Mouse (Mus musculus) lung, adult 2 months (tissue): ENCODE data around the gene Gm14226. TPM values are rescaled to one million over a fixed set of nuclear protein-coding genes. Genes with fewer than 3 reads are reported as not detected.
"Not testable (repeated sequence)": the region's sequence is repeated elsewhere in the genome, so short reads cannot be mapped to it uniquely, and the experiment has no call there.

Source experiments
- DNase-seq: peaks from one replicate; pipeline ENCODE4 v3.0.0; 2022
- H3K4me1 ChIP-seq: fragments of 200-500 bp; 2 replicates; pipeline ENCODE4 v1.6.1; 2011; ENCODE audit warnings: low read length; ENCODE audit not compliant: control insufficient read depth, insufficient read depth
- H3K4me3 ChIP-seq: fragments of 200-500 bp; replicated peaks from 2 replicates; pipeline ENCODE3; 2011; ENCODE audit warnings: low read depth, mild to moderate bottlenecking, control low read depth, low read length; ENCODE audit errors: extremely low read depth
- CTCF ChIP-seq: fragments of 200-500 bp; IDR thresholded peaks from 2 replicates; pipeline ENCODE4 v1.5.1; 2011; ENCODE audit warnings: mild to moderate bottlenecking, low read length, control low read depth; ENCODE audit not compliant: insufficient read depth
- POLR2A ChIP-seq: fragments of 200-500 bp; IDR thresholded peaks from 2 replicates; pipeline ENCODE4 v1.6.1; 2011; ENCODE audit warnings: low read depth, mild to moderate bottlenecking, control low read depth, low read length, borderline replicate concordance; ENCODE audit errors: extremely low read depth
- WGBS: fragments of 180-500 bp; shearing (Covaris S2); methylation state at CpG from one replicate; pipeline ENCODE4 v1.1.7; 2018; 5-methylcytosine and 5-hydroxymethylcytosine counted together
- polyA plus RNA-seq: library from polyadenylated mRNA; depleted of rRNA; stranded (reverse); fragments of >200 nt; gene quantifications from 2 replicates; pipeline ENCODE4 v1.2.3, GENCODE M21; 2012

Gene Gm14226
- polyA plus RNA-seq, 1 experiment = 0.05 TPM

- DNase-seq = no peak
- WGBS = 90% methylated on average over 6 of the region's 6 CpGs
- Histone ChIP-seq H3K4me1 (no peaks in the 10 kb centered on the region), H3K4me3 (no peak overlapping the region)
- TF ChIP-seq POLR2A = no peak
- no peak for TF ChIP-seq CTCF
These were observed 5.1 kb upstream of the Gm14226 start for GRCm38 (mm10) chr2:155012991-155013390.

- 34% methylated on average over 6 of the region's 9 CpGs for WGBS
- DNase-seq, H3K4me3 ChIP-seq, H3K4me1 ChIP-seq: not testable (repeated sequence)
These were observed 1.3 kb upstream of the Gm14226 start for GRCm38 (mm10) chr2:155016751-155017150.

- no peaks in the 10 kb centered on the region for H3K4me1 ChIP-seq
- WGBS = under 1% methylated on average over 38 of the region's 38 CpGs
- peak; percentile 51 for DNase-seq
- TF ChIP-seq CTCF (no peak), POLR2A (peak; percentile 35; the same call in 1 of the 2 replicates)
- peak overlapping the region; percentile 84 for H3K4me3 ChIP-seq
These were observed 936 bp downstream of the Gm14226 start for GRCm38 (mm10) chr2:155018762-155019641.

GRCm38 (mm10) chr2:155019673-155020072 lies 1.6 kb downstream of the Gm14226 start:
- H3K4me1 ChIP-seq = no peaks in the 10 kb centered on the region
- TF ChIP-seq CTCF (peak; percentile 58), POLR2A (no peak)
- peak; percentile 90 for DNase-seq
- under 1% methylated on average over 22 of the region's 22 CpGs for WGBS
- peak overlapping the region; percentile 84 for H3K4me3 ChIP-seq

- not testable (repeated sequence) for H3K4me1 ChIP-seq, H3K4me3 ChIP-seq, DNase-seq
- 62% methylated on average over 20 of the region's 20 CpGs for WGBS
These were observed 2.3 kb downstream of the Gm14226 start for GRCm38 (mm10) chr2:155020247-155020826.

- Histone ChIP-seq H3K4me3 (no peak overlapping the region), H3K4me1 (0 out of 2 replicates have a peak, but pooled peaks cover 4% of the 10 kb centered on the region)
- TF ChIP-seq CTCF (no peak), POLR2A (no peak)
- DNase-seq = no peak
- 63% methylated on average over 7 of the region's 7 CpGs for WGBS
These were observed 12.8 kb downstream of the Gm14226 start for GRCm38 (mm10) chr2:155030831-155031230.

- DNase-seq = no peak
- Histone ChIP-seq H3K4me1 (0 out of 2 replicates have a peak, but pooled peaks cover 4% of the 10 kb centered on the region), H3K4me3 (no peak overlapping the region)
- TF ChIP-seq POLR2A = no peak
- TF ChIP-seq CTCF = no peak
- WGBS = 20% methylated on average over 19 of the region's 19 CpGs
These were observed 15.1 kb downstream of the Gm14226 start for GRCm38 (mm10) chr2:155032938-155033710.

- no peaks in the 10 kb centered on the region for H3K4me1 ChIP-seq
- no peak for DNase-seq
- 50% methylated on average over 4 of the region's 4 CpGs for WGBS
- TF ChIP-seq CTCF (no peak), POLR2A (no peak)
- no peak overlapping the region for H3K4me3 ChIP-seq
These were observed 21.9 kb downstream of the Gm14226 start for GRCm38 (mm10) chr2:155039956-155040355.

GRCm38 (mm10) chr2:155044542-155044941 lies 26.5 kb downstream of the Gm14226 start:
- TF ChIP-seq POLR2A = no peak
- no peak for TF ChIP-seq CTCF
- no peak overlapping the region for H3K4me3 ChIP-seq
- DNase-seq = no peak
- no peaks in the 10 kb centered on the region for H3K4me1 ChIP-seq
- WGBS = 72% methylated on average over 3 of the region's 3 CpGs
